Mouse (Mus musculus) brain, adult 2 months (tissue): Measurements from ENCODE around the gene Sh3rf1.
A peak's percentile ranks its signal among the peaks of the same experiment; 100 is the strongest.

ENCODE experiments used
- DNase-seq: peaks from one replicate; pipeline ENCODE4 v3.0.0; 2011; ENCODE audit warnings: low read depth, low spot score

The Sh3rf1 gene

GRCm38 (mm10) chr8:61261374-61261773 lies 37.7 kb downstream of the Sh3rf1 start:
- no peak for DNase-seq

GRCm38 (mm10) chr8:61263691-61264090 lies 40.0 kb downstream of the Sh3rf1 start:
- DNase-seq, result no peak

GRCm38 (mm10) chr8:61264881-61265280 lies 41.2 kb downstream of the Sh3rf1 start:
- DNase-seq, result no peak

GRCm38 (mm10) chr8:61265390-61265789 lies 41.7 kb downstream of the Sh3rf1 start:
- peak; percentile 84 for DNase-seq

GRCm38 (mm10) chr8:61267061-61267460 lies 43.4 kb downstream of the Sh3rf1 start:
- DNase-seq, result no peak

GRCm38 (mm10) chr8:61267692-61268091 lies 44.0 kb downstream of the Sh3rf1 start:
- no peak for DNase-seq

GRCm38 (mm10) chr8:61268233-61268916 lies 44.7 kb downstream of the Sh3rf1 start:
- no peak for DNase-seq

GRCm38 (mm10) chr8:61270016-61270415 lies 46.3 kb downstream of the Sh3rf1 start:
- DNase-seq, result peak; percentile 38

- peak; percentile 51 for DNase-seq
Observed at GRCm38 (mm10) chr8:61270541-61270940, 46.9 kb downstream of the Sh3rf1 start.

- no peak for DNase-seq
Observed at GRCm38 (mm10) chr8:61270961-61271360, 47.3 kb downstream of the Sh3rf1 start.

- DNase-seq, result no peak
Observed at GRCm38 (mm10) chr8:61272838-61273237, 49.2 kb downstream of the Sh3rf1 start.

- no peak for DNase-seq
Observed at GRCm38 (mm10) chr8:61273307-61274221, 49.9 kb downstream of the Sh3rf1 start.

- DNase-seq, result no peak
Observed at GRCm38 (mm10) chr8:61274602-61275462, 51.2 kb downstream of the Sh3rf1 start.

- no peak for DNase-seq
Observed at GRCm38 (mm10) chr8:61275463-61276356, 52.0 kb downstream of the Sh3rf1 start.

- DNase-seq, result no peak
Observed at GRCm38 (mm10) chr8:61276397-61276796, 52.7 kb downstream of the Sh3rf1 start.

GRCm38 (mm10) chr8:61279030-61279429 lies 55.4 kb downstream of the Sh3rf1 start:
- DNase-seq, result no peak

- DNase-seq, result no peak
Observed at GRCm38 (mm10) chr8:61282303-61283168, 58.9 kb downstream of the Sh3rf1 start.

GRCm38 (mm10) chr8:61283169-61284081 lies 59.8 kb downstream of the Sh3rf1 start:
- DNase-seq, result no peak

GRCm38 (mm10) chr8:61285896-61286295 lies 62.2 kb downstream of the Sh3rf1 start:
- no peak for DNase-seq
